Mouse (Mus musculus): ENCODE measurements around the gene Ppp1cb. TPM values are rescaled to one million over a fixed set of nuclear protein-coding genes. Genes with fewer than 3 reads are reported as not detected.

The Ppp1cb gene
- total and polyA plus RNA-seq, 3 experiments: 121 to 2,029 (median 268) TPM

- no peaks in the 10 kb centered on the region for H3K4me1 ChIP-seq (ENCODE audit: control insufficient read depth in 1 of 2, insufficient read depth in 2 of 2, low read length in 2 of 2)
- TF ChIP-seq ZNF384 (IDR thresholded peaks at IDR 0.05; ENCODE audit: low read depth, low read length): no peak
- no peak for TF ChIP-seq BHLHE40 (IDR thresholded peaks at IDR 0.05; ENCODE audit: borderline replicate concordance, low read depth, low read length)
- H3K36me3 ChIP-seq (ENCODE audit: control insufficient read depth in 1 of 2, insufficient read depth in 2 of 2, low read length in 2 of 2): no peaks in the 10 kb centered on the region
- H3K9ac ChIP-seq (ENCODE audit: control insufficient read depth, low read depth, low read length, poor library complexity, severe bottlenecking): no peak overlapping the region
- H3K4me3 ChIP-seq (ENCODE audit: control insufficient read depth in 1 of 2, insufficient read depth in 1 of 2, low read depth in 2 of 2, low read length in 2 of 2): no peak overlapping the region
- H3K79me2 ChIP-seq (ENCODE audit: control insufficient read depth, insufficient read depth, low read length, poor library complexity): no peaks in the 10 kb centered on the region
- DNase-seq (ENCODE audit: low read depth, low spot score): no peak
- H3K9me3 ChIP-seq (replicated peaks; ENCODE audit: insufficient read depth, low read length): no peaks in the 10 kb centered on the region
- H3K27me3 ChIP-seq (ENCODE audit: control insufficient read depth in 1 of 2, insufficient read depth in 2 of 2, low read length in 2 of 2): peaks cover 0 to 4% of the 10 kb centered on the region in 2 experiments; a peak in 2 of 4 replicates
- H3K27ac ChIP-seq (ENCODE audit: control insufficient read depth, low read depth, low read length): no peak overlapping the region
Measured at GRCm38 (mm10) chr5:32423339-32424046, 35.1 kb upstream of the Ppp1cb start.

GRCm38 (mm10) chr5:32424464-32424863 lies 34.2 kb upstream of the Ppp1cb start:
- H3K4me3 ChIP-seq (ENCODE audit: control insufficient read depth in 1 of 2, insufficient read depth in 1 of 2, low read depth in 2 of 2, low read length in 2 of 2): no peak overlapping the region
- H3K9me3 ChIP-seq (replicated peaks; ENCODE audit: insufficient read depth, low read length): no peaks in the 10 kb centered on the region
- no peaks in the 10 kb centered on the region for H3K36me3 ChIP-seq (ENCODE audit: control insufficient read depth in 1 of 2, insufficient read depth in 2 of 2, low read length in 2 of 2)
- no peaks in the 10 kb centered on the region for H3K4me1 ChIP-seq (ENCODE audit: control insufficient read depth in 1 of 2, insufficient read depth in 2 of 2, low read length in 2 of 2)
- DNase-seq (ENCODE audit: low read depth, low spot score): no peak
- H3K9ac ChIP-seq (ENCODE audit: control insufficient read depth, low read depth, low read length, poor library complexity, severe bottlenecking): no peak overlapping the region
- peaks cover 1 to 4% of the 10 kb centered on the region in 2 experiments; a peak in 3 of 4 replicates for H3K27me3 ChIP-seq (ENCODE audit: control insufficient read depth in 1 of 2, insufficient read depth in 2 of 2, low read length in 2 of 2)
- no peak overlapping the region for H3K27ac ChIP-seq (ENCODE audit: control insufficient read depth, low read depth, low read length)
- H3K79me2 ChIP-seq (ENCODE audit: control insufficient read depth, insufficient read depth, low read length, poor library complexity): no peaks in the 10 kb centered on the region
- no peak for TF ChIP-seq CTCF (IDR thresholded peaks at IDR 0.05 in 2 of 3, conservative IDR thresholded peaks at IDR 0.05 in 1 of 3; ENCODE audit: control insufficient read depth in 1 of 3, insufficient read depth in 1 of 3, low read depth in 2 of 3, low read length in 3 of 3, poor library complexity in 1 of 3, severe bottlenecking in 1 of 3)
- no peak for TF ChIP-seq NELFE (IDR thresholded peaks at IDR 0.05; ENCODE audit: low read depth, low read length)
- no peak for TF ChIP-seq UBTF (IDR thresholded peaks at IDR 0.05; ENCODE audit: borderline replicate concordance, insufficient read depth, low read depth, low read length)
- TF ChIP-seq ZC3H11A (IDR thresholded peaks at IDR 0.05; ENCODE audit: low read depth, low read length): no peak
- TF ChIP-seq ZMIZ1 (IDR thresholded peaks at IDR 0.05; ENCODE audit: low read depth, low read length): no peak
- TF ChIP-seq USF1 (IDR thresholded peaks at IDR 0.05; ENCODE audit: low read depth, low read length): no peak
- no peak for TF ChIP-seq POLR2AphosphoS2 (IDR thresholded peaks at IDR 0.05; ENCODE audit: low read length)
- TF ChIP-seq RCOR1 (IDR thresholded peaks at IDR 0.05; ENCODE audit: low read depth, low read length): no peak
- no peak for TF ChIP-seq ZNF384 (IDR thresholded peaks at IDR 0.05; ENCODE audit: low read depth, low read length)
- no peak for TF ChIP-seq TAL1 (IDR thresholded peaks at IDR 0.05; ENCODE audit: low read length)
- no peak for TF ChIP-seq USF2 (IDR thresholded peaks at IDR 0.05; ENCODE audit: borderline replicate concordance in 1 of 2, insufficient read depth in 1 of 2, low read depth in 1 of 2, low read length in 2 of 2)
- no peak for TF ChIP-seq POLR2AphosphoS5 (IDR thresholded peaks at IDR 0.05; ENCODE audit: borderline replicate concordance, low read depth, low read length)
